Mouse (Mus musculus): Measurements from ENCODE around the gene Fyn.

Fyn gene

DNA sequence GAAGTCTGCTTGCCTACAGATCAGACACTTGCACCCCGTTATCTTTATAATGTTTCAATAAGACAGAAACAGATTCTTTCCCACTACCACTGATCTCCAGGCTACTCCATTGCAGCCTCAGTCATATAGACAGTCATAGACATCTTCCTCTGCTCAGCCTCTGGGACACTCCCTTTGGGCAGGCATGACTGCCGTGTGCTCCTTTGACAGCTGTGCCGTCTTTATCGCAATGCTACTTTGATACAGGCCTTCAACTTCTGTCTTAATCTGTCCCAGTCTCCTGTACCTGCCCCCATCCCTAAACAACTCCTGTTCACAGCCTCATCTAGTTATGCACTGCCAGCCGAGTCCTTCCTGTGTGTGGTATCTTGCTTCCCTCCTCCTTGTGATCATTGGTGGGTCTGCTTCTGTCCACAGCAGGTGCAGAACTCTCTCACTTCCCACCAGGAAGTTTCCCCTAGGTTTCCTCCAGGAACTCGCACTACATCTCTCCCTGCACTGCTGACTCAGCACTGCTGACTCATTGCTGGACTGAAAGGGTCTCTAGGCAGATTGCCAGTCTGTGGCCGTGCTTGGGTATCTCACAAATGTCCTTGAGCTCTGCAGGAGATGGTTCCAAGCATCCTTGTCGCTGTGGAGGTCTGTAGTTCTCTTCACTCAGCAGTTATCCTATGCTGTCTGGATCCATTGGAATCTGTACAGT lies 43.4 kb downstream of the Fyn start:
- in situ Hi-C loops (cut with MboI; ENCODE audit: low sequenced_read_pairs), result no loop called here

GRCm38 (mm10) chr10:39412826-39413620 lies 44.4 kb downstream of the Fyn start:
- in situ Hi-C loops (cut with MboI; ENCODE audit: low sequenced_read_pairs), result no loop called here

- in situ Hi-C loops (cut with MboI; ENCODE audit: low sequenced_read_pairs), result no loop called here
Observed at GRCm38 (mm10) chr10:39414068-39414467, 45.4 kb downstream of the Fyn start.

DNA sequence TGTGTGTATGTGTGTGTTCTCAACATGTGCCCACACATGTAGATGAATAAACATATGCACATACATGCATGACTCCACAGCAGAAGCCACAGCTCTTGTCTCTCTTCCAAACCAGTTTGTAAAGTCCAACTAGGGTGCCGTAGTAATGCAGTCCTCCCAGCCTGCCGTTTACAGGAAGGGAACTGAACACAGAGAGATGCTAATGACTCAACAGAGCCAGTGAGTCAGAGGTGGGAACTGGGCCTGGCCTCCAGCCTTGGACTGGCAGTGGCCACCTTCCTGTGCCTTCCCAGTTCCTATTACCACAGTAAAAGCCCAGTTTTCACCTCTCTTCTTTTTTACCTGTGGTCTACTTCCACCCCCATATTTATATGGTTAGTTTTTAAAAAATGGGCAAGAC lies 46.9 kb downstream of the Fyn start:
- in situ Hi-C loops (cut with MboI; ENCODE audit: low sequenced_read_pairs), result no loop called here

DNA sequence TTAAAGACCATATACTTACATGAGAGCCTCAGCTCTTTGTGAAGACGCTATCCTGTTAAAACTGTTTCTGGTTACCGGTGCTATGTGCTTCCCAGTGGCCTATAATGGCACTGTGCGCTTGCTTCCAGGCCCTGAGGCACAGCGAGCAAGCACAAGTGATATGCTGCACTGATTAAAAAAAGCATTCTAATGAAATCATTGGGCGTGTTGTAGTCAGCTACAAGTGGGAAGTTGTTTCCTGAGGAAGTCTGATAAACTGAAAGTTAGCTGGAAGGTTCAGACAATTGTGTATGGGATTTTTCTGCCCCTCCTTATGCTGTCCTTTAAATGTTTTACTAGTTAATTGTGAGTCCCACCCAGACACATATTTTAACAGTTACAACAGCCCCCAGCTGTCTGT lies 49.0 kb downstream of the Fyn start:
- in situ Hi-C loops (cut with MboI; ENCODE audit: low sequenced_read_pairs), result no loop called here

GRCm38 (mm10) chr10:39418395-39418794 lies 49.7 kb downstream of the Fyn start:
- in situ Hi-C loops (cut with MboI; ENCODE audit: low sequenced_read_pairs), result no loop called here

GRCm38 (mm10) chr10:39420842-39421617 lies 52.4 kb downstream of the Fyn start:
- in situ Hi-C loops (cut with MboI; ENCODE audit: low sequenced_read_pairs), result no loop called here

DNA sequence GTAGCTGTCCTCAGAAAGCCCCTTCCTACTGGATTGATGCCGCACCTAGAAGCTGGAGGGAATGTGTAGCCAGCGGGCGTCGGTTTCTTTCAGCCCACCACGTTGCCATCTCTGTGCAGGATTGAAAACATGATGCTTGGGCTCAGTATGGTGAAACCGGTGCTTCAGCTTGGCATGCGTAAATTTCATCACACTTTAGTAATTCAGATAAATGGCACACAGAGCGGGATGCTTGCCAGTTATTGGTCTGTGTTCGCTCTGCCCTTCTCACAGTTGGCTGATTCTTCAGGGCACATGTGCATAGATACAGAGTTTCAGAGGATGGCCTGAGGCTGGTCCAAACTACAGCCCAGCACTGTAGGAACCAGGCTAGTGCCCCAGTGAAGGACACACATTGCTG lies 53.1 kb downstream of the Fyn start:
- in situ Hi-C loops (cut with MboI; ENCODE audit: low sequenced_read_pairs), result no loop called here

DNA sequence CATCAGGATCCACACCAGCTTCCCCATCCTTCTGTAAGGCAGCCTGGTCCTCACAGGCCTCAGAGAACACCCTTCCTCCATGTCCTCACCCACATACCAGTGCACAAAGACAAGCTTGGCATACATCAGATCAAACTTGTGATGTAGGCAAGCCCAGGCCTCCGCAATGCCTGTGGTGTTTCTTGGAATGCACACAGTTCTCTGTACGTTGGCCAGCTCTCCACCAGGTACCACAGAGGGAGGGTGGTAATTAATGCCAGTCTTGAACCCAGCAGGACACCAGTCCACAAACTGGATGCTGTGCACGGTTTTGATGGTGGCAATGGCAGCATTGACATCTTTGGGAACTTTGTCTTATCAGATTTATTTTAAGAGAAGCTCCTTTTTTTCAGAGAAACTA lies 56.0 kb downstream of the Fyn start:
- in situ Hi-C loops (cut with MboI; ENCODE audit: low sequenced_read_pairs), result no loop called here

GRCm38 (mm10) chr10:39426033-39426432 lies 57.4 kb downstream of the Fyn start:
- in situ Hi-C loops (cut with MboI; ENCODE audit: low sequenced_read_pairs), result no loop called here

DNA sequence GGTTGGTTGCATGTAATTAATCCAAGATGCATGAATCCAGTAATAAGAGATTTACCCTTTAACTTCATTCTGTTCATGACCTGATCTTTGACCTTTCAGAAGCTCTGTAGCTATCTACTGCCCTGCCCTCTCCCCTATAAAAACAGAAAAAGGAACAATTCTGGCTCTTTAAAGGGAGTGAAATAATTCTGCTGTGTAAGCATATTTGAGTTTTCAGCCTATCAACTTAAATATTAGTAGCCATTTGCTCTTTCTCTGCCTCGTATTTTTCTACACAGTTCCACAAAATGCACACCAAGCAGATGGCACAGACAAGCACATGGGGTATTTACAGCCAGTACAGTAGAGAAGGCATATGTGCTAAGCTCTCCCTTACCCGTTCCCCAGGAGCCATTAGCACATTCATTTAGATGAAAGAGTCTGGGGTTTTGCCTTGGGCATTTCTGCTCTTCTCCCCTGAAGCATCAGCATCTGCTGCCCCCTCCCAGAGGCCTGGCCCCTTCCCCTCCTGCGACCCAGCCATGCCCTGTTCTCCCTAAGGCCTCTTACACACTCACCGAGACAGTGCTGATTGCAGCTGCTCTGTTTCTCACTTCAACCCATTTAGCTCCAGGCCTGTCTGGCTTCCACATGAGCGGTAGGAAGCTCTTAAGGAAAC lies 58.3 kb downstream of the Fyn start:
- in situ Hi-C loops (cut with MboI; ENCODE audit: low sequenced_read_pairs), result no loop called here

- in situ Hi-C loops (cut with MboI; ENCODE audit: low sequenced_read_pairs), result no loop called here
Observed at GRCm38 (mm10) chr10:39429661-39430060, 61.0 kb downstream of the Fyn start.

DNA sequence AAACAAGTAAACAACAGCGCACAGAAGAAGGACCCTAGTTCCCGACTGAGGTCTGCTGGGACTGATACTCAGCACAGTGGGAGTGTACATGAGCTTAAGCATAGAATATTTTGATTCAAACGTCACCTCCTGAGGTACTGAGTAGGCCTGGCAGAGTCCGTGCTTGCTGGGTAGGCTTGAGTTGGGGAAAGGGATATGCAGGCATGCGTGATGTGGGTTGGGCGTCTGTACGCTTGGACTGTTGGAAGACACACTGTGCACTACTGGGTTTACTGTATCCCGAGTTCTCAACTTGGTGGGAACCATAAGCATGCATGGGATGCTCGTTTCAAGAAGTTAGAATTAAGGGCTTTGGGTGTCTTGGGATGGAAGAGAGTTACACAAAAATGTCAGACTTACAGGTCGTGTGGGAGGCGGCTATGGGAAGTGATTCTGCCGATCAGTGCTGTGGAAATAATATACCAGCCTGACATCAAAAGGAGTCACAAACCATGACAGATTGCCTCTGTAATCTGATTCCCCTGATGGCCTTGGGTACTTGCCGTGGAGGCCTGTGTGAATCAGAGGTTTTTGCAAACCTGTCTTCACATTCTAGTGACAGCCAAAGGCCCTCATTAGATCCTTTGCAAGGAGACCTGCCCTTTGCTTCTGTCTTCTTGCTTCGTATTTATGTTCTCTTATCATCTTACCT lies 61.6 kb downstream of the Fyn start:
- in situ Hi-C loops (cut with MboI; ENCODE audit: low sequenced_read_pairs), result no loop called here

- in situ Hi-C loops (cut with MboI; ENCODE audit: low sequenced_read_pairs), result no loop called here
Observed at GRCm38 (mm10) chr10:39431265-39431664, 62.6 kb downstream of the Fyn start.

DNA sequence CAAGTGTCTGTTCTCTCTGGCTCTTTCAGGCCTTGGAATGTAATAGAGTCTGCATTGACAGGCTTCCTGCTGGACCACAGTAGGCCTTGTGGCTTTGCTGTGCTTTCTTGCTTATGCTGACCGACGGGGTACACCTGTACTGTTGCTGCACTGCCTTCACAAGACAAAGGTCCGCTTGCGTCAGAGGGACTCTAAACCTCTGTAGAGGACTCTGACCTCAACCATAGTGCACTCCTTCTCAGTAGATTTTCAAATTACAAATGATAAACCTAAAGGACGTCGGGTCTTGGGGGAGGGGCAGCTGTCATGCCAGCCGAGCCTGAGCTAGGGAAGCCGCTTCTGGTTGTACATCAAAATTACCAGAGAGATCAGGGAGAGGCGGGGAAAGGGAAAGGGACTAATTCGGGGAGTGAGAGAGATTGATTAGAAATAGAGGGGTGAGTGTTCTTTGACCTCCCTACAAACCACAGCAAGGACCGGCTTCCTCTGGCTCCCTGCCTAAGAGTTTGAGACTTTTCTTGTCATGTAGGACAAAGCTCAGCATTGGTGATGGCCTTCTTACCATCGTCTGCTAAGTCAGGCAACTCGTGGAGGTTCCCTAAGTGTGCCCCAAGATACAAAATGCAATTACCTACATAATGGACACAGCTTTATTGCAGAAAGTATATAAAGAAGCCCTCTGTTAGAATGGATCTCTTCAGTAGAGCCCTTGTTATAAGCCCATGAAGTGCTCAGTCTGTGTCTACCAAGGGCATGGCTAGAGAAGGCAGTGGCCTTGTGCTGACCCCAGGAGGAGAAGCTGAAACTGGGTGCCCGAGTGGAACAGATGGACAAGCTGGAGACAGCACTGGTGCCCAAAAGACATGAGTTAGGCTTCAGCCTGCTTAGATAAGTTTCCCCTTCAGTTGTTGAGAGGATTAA lies 64.3 kb downstream of the Fyn start:
- in situ Hi-C loops (cut with MboI; ENCODE audit: low sequenced_read_pairs), result no loop called here

GRCm38 (mm10) chr10:39433893-39434292 lies 65.2 kb downstream of the Fyn start:
- in situ Hi-C loops (cut with MboI; ENCODE audit: low sequenced_read_pairs), result no loop called here

DNA sequence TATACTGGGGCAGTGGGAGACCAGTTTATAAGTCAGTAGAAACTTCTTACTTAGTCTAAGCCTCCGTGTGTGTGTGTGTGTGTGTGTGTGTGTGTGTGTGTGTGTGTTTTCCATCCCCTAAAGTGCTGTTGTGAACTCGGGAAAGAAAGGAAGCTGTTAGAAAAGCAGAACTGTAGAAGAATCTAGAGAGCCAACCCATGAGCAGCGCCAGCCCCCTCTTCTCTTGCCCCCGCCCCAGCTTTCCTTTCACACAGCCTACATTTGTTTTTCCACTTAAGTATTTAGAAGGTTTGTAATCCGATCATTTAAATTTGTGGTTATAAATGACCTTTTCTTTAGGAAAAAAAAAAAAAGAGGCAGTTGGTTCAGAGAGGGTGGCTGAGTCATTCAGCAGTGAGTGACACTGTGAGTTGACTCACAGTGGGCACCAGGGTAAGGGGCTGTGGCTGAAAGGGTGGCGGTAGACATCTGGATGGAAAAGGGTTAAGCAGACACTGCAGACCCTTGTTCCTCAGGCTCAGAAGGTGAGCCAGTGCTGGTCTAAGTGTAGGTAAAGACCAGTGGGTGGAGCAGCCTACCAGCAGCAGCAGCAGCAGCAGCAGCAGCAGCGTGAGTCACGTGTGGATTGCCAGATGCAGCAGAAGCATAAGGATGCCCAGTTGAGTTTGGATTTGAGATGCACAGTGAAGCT lies 66.2 kb downstream of the Fyn start:
- in situ Hi-C loops (cut with MboI; ENCODE audit: low sequenced_read_pairs), result no loop called here

DNA sequence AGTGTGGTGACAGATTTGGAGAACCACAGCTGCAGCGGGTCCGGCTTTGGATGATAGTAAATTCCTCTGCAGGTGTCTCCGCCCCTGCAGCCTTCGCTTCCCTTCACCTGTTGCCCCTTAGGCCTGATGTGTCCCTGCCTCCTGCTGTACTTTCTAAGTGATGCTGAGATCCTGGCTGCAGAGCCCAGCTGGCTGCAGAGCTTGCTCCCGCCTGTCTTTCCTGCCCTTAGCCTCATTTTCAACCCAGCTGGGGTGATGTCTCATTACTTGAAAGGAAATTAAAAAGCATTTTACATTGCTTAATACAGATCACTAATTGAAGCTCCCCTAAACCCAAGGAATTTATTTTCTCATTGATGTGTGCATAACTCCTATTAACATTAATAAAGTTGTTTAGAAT lies 70.2 kb downstream of the Fyn start:
- in situ Hi-C loops (cut with MboI; ENCODE audit: low sequenced_read_pairs), result no loop called here

DNA sequence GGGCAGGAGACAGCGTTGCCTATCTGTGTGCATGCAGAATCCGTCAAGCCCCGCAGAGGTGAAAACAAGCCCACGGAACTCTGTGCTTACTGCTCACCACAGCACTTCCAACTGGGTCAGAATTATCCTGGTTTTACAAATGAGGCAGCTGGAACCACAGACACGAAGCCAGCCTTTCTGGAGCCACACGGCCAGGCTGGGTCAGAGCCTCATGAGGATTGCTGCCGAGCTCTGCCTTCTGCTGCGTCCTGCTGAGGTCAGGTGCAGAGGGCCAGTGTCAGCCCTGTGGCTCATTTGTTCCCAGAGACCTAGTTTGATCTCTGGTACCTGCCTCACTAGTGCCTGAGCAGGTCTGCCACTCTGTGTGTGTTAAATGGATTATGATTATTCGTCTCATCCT lies 71.9 kb downstream of the Fyn start:
- in situ Hi-C loops (cut with MboI; ENCODE audit: low sequenced_read_pairs), result no loop called here
